In genomic region chr17:87621446-87621845, GRCm38 (mm10) we compare ENCODE assay signal across 20 mouse cellular contexts. TPM values are rescaled to one million over a fixed set of nuclear protein-coding genes. Genes with fewer than 3 reads are reported as not detected.
"Had no signal": no experiment of that assay in that cellular context is flagged by ENCODE, and none has a peak within 500 bp of the region (broad histone marks: within the 10 kb centered on the region; RNA-seq: fewer than 3 reads in every experiment).

No protein-coding gene starts in this region.

- H3K9ac ChIP-seq: liver, embryonic 14.5 days; liver, postnatal 0 days; lung, embryonic 14.5 days; midbrain, embryonic 12.5 days; midbrain, embryonic 15.5 days; neural tube, embryonic 12.5 days; neural tube, embryonic 15.5 days had no signal

- DNase-seq: kidney, postnatal 25 days; layer of hippocampus, adult 9-11 months; liver, postnatal 0 days; lung, embryonic 14.5 days; retina, postnatal 1 day; thymus, adult 2 months; thymus, postnatal 14 days; thymus, postnatal 4 days had no signal

- H3K9me3 ChIP-seq: midbrain, embryonic 12.5 days; midbrain, embryonic 15.5 days; neural tube, embryonic 12.5 days; neural tube, embryonic 15.5 days had no signal

- H3K27ac ChIP-seq: kidney, postnatal 0 days; layer of hippocampus, adult 2 months; liver, embryonic 14.5 days; macrophage; midbrain, embryonic 12.5 days; midbrain, embryonic 15.5 days; neural tube, embryonic 12.5 days; neural tube, embryonic 15.5 days; stomach, postnatal 0 days had no signal

- H3K4me1 ChIP-seq: midbrain, embryonic 12.5 days; midbrain, embryonic 15.5 days; neural tube, embryonic 12.5 days; neural tube, embryonic 15.5 days had no signal

- H3K4me3 ChIP-seq: layer of hippocampus, adult 2 months; midbrain, embryonic 12.5 days; midbrain, embryonic 15.5 days; neural tube, embryonic 12.5 days; neural tube, embryonic 15.5 days had no signal

- H3K36me3 ChIP-seq: midbrain, embryonic 12.5 days; midbrain, embryonic 15.5 days; neural tube, embryonic 12.5 days; neural tube, embryonic 15.5 days had no signal

- ATAC-seq: liver, postnatal 0 days; lung, postnatal 0 days; midbrain, embryonic 15.5 days had no signal

- H3K27me3 ChIP-seq: midbrain, embryonic 12.5 days; midbrain, embryonic 15.5 days; neural tube, embryonic 12.5 days; neural tube, embryonic 15.5 days had no signal

- H3K4me2 ChIP-seq: liver, embryonic 11.5 days; lung, embryonic 14.5 days; midbrain, embryonic 12.5 days; midbrain, embryonic 15.5 days; neural tube, embryonic 12.5 days; neural tube, embryonic 15.5 days had no signal

RNA-seq across cellular contexts. Expression of gene Epcam, which starts 14.3 kb away (rescaled TPM):
- total RNA-seq: left cerebral cortex, adult 18-20 months had no signal
- polyA plus RNA-seq: macrophage had no signal
